Mouse (Mus musculus) heart, adult 2 months (tissue): ENCODE measurements at regions not wholly inside any gene's neighbourhood (a gene's known extent, or its start where the extent isn't known, plus 50 kb on each side); places are given as distances from the start of the nearest gene placed in this dataset.

ENCODE experiments used
- CTCF ChIP-seq: fragments of 200-600 bp; IDR thresholded peaks from 2 replicates; pipeline ENCODE4 v1.8.1; 2022; ENCODE audit warnings: antibody characterized with exemption, mild to moderate bottlenecking, moderate library complexity
- EP300 ChIP-seq: fragments of 200-500 bp; IDR thresholded peaks from 2 replicates; pipeline ENCODE4 v1.6.1; 2011; ENCODE audit warnings: low read depth, low read length, control low read depth; ENCODE audit not compliant: insufficient read depth
- POLR2A ChIP-seq: fragments of 200-500 bp; IDR thresholded peaks from 2 replicates; pipeline ENCODE4 v1.6.1; 2011; ENCODE audit warnings: mild to moderate bottlenecking, low read depth, low read length, control low read depth; ENCODE audit not compliant: insufficient read depth

- TF ChIP-seq CTCF (no peak), POLR2A (no peak), EP300 (no peak)
Measured at GRCm38 (mm10) chr8:34725546-34725945, 614.0 kb upstream of the Gm10131 start.
